Mouse (Mus musculus) monocyte, adult 2 months (primary cell): ENCODE data around the gene Btbd35f12.
"Not testable (repeated sequence)": the region's sequence is repeated elsewhere in the genome, so short reads cannot be mapped to it uniquely, and the experiment has no call there.

Experiments
- DNase-seq, 2 experiments: peaks; one replicate each; pipeline ENCODE4 v3.0.0; 2022; ENCODE audit warnings: low spot score in 2 of 2, low read depth in 1 of 2

The Btbd35f12 gene

GRCm38 (mm10) chrX:33313079-33313478 lies at the start of gene Btbd35f12:
Gene Btbd35f12, plus strand, starts transcription at chrX:33313379.
- DNase-seq: not testable (repeated sequence)

DNA sequence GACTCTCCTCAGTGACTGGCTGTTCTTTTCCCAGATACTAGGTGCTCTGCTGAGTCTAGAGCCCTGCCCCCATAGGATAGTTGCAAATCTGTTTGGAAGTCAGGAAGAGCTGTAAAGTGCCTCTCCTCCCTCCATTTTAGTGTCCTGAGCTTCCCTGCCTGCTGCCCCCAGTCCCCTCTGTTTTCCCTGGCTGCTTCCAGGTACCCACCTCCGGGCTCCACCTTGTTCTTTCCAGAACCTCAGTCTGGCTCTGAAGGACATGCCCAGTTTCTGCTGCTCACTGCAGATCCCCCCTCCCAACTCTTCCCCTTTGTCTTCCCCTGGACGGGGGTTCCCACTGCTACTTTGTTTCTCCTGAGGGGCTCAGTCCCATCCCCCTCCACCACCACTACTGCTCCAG lies 40.1 kb downstream of the Btbd35f12 start:
- peak in 1 of 2 experiments; percentile 1 for DNase-seq
